Mouse (Mus musculus) forebrain, embryonic 11.5 days (tissue): ENCODE results near the gene Casp8ap2. TPM values are rescaled to one million over a fixed set of nuclear protein-coding genes. Genes with fewer than 3 reads are reported as not detected.

Experiments used
- ATAC-seq: fragments of 200-750 bp; cut with Nextera tagmentation; replicated peaks from 2 replicates; pipeline ENCODE4 v1.8.0; 2017; ENCODE audit warnings: moderate TSS enrichment; ENCODE audit not compliant: low FRiP score
- DNase-seq: peaks from one replicate; pipeline ENCODE4 v3.0.0-alpha.2; 2017; ENCODE audit warnings: low spot score
- H3K27ac ChIP-seq: fragments of 300-500 bp; sonication (generic); 2 replicates; pipeline ENCODE4 v1.5.1; 2014; ENCODE audit warnings: low read depth, low read length
- H3K27me3 ChIP-seq: fragments of 300-500 bp; sonication (generic); 2 replicates; pipeline ENCODE4 v1.6.1; 2014; ENCODE audit warnings: mild to moderate bottlenecking, low read length, mixed read lengths; ENCODE audit not compliant: control insufficient read depth, insufficient read depth
- H3K36me3 ChIP-seq: fragments of 300-500 bp; sonication (generic); 2 replicates; pipeline ENCODE4 v1.6.1; 2014; ENCODE audit warnings: mild to moderate bottlenecking, low read length, moderate library complexity, mixed read lengths; ENCODE audit not compliant: control insufficient read depth, insufficient read depth
- H3K4me1 ChIP-seq: fragments of 300-500 bp; sonication (generic); replicated peaks from 2 replicates; pipeline ENCODE4 v1.6.1; 2014; ENCODE audit warnings: low read length, mixed read lengths; ENCODE audit not compliant: control insufficient read depth, insufficient read depth
- H3K4me2 ChIP-seq: fragments of 300-500 bp; sonication (generic); 2 replicates; pipeline ENCODE4 v1.6.1; 2014; ENCODE audit warnings: low read depth, mild to moderate bottlenecking, low read length, moderate library complexity, mixed read lengths; ENCODE audit not compliant: severe bottlenecking
- H3K4me3 ChIP-seq: fragments of 300-500 bp; sonication (generic); 2 replicates; pipeline ENCODE4 v1.5.1; 2014; ENCODE audit warnings: low read depth, low read length
- H3K9ac ChIP-seq: fragments of 300-500 bp; sonication (generic); 2 replicates; pipeline ENCODE4 v1.6.1; 2014; ENCODE audit warnings: low read length
- H3K9me3 ChIP-seq: fragments of 300-500 bp; sonication (generic); 2 replicates; pipeline ENCODE4 v1.6.1; 2016; ENCODE audit warnings: low read length, mixed read lengths; ENCODE audit not compliant: control insufficient read depth
- WGBS: fragments of 180-500 bp; shearing (Covaris S2); extraction: QIAGEN DNeasy Blood & Tissue Kit; methylation state at CpG from one replicate; pipeline ENCODE4 v1.1.7; 2014; 5-methylcytosine and 5-hydroxymethylcytosine counted together
- polyA plus RNA-seq: library from polyadenylated mRNA; unstranded; fragments of >200 nt; fragmentation: Nextera tagmentation; extraction: Ambion mirVana; gene quantifications from 2 replicates; pipeline ENCODE4 v1.2.1, GENCODE M21; 2014

The Casp8ap2 gene
- polyA plus RNA-seq, 1 experiment from 2014 or later, result 70.2 TPM

DNA sequence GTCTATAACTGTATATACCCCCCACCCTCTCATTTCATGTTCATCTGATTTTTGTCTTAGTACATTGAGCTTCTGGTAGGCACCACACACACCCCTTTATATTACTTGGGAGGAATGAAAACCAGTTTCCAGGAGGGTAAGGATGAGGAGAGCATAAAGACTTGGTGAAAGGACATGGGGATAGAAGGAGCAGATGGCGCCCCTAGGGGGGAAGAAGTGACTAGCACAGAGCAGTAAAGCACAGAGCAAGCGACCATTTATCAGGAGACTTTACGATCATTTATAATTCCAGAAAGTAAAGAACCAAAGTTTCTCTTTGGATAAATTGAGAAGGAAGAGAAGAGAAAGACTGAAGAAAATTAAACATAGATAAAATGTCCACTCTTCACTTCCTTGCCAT is 65.6 kb downstream of the Casp8ap2 start:
- Histone ChIP-seq H3K4me3 (no peak overlapping the region), H3K27ac (no peak overlapping the region), H3K27me3 (no peaks in the 10 kb centered on the region), H3K4me2 (no peak overlapping the region), H3K36me3 (peaks cover 4% of the 10 kb centered on the region), H3K4me1 (no peaks in the 10 kb centered on the region), H3K9me3 (no peaks in the 10 kb centered on the region), H3K9ac (no peak overlapping the region)
- DNase-seq, result no peak
- WGBS, result 75% methylated on average over 3 of the region's 3 CpGs
- ATAC-seq, result no peak

- H3K9me3 ChIP-seq, result no peaks in the 10 kb centered on the region
- H3K4me2 ChIP-seq, result no peak overlapping the region
- H3K27me3 ChIP-seq, result no peaks in the 10 kb centered on the region
- WGBS, result 88% methylated on average over 4 of the region's 4 CpGs
- H3K9ac ChIP-seq, result no peak overlapping the region
- ATAC-seq, result no peak
- H3K4me3 ChIP-seq, result no peak overlapping the region
- no peaks in the 10 kb centered on the region for H3K4me1 ChIP-seq
- DNase-seq, result no peak
- H3K36me3 ChIP-seq, result peaks cover 6% of the 10 kb centered on the region
- no peak overlapping the region for H3K27ac ChIP-seq
Measured at GRCm38 (mm10) chr4:32682471-32682870, 67.2 kb downstream of the Casp8ap2 start.

- DNase-seq (no peak), ATAC-seq (no peak)
- no peak overlapping the region for H3K9ac ChIP-seq
- no peak overlapping the region for H3K27ac ChIP-seq
- no peaks in the 10 kb centered on the region for H3K9me3 ChIP-seq
- no peak overlapping the region for H3K4me3 ChIP-seq
- no peaks in the 10 kb centered on the region for H3K4me1 ChIP-seq
- H3K27me3 ChIP-seq, result no peaks in the 10 kb centered on the region
- 89% methylated on average over 6 of the region's 6 CpGs for WGBS
- no peak overlapping the region for H3K4me2 ChIP-seq
- peaks cover 6% of the 10 kb centered on the region for H3K36me3 ChIP-seq
Measured at GRCm38 (mm10) chr4:32683061-32683582, 67.9 kb downstream of the Casp8ap2 start.

Other genes starting within 250 kb of the Casp8ap2 start
- gene Gja10, start 12.7 kb upstream of the Casp8ap2 start, polyA plus RNA-seq, result 0.15 TPM in 1 of 2 replicates, not detected in the other
- gene Mdn1, start 41.7 kb downstream of the Casp8ap2 start, polyA plus RNA-seq, result 22.9 and 30.8 TPM in 2 replicates
- gene Lyrm2, start 184.8 kb downstream of the Casp8ap2 start, polyA plus RNA-seq, result 122 and 133 TPM in 2 replicates